Mouse (Mus musculus) liver, adult 2 months (tissue): ENCODE data around the gene Cyb5d1.

Source experiments
- CTCF ChIP-seq: fragments of 200-500 bp; IDR thresholded peaks from 2 replicates; pipeline ENCODE4 v1.5.1; 2011; ENCODE audit warnings: low read depth, low read length, control low read depth
- POLR2A ChIP-seq: fragments of 200-500 bp; IDR thresholded peaks from 2 replicates; pipeline ENCODE4 v1.6.1; 2011; ENCODE audit warnings: low read length, control low read depth; ENCODE audit not compliant: insufficient read depth; ENCODE audit errors: extremely low read depth

- TF ChIP-seq CTCF, result no peak
- TF ChIP-seq POLR2A, result no peak
Measured at GRCm38 (mm10) chr11:69371601-69372000, 23.8 kb downstream of the Cyb5d1 start.
